Mouse (Mus musculus): ENCODE data around the gene Bbx. TPM values are rescaled to one million over a fixed set of nuclear protein-coding genes. Genes with fewer than 3 reads are reported as not detected.
A peak's percentile ranks its signal among the peaks of the same experiment; 100 is the strongest.

Gene Bbx
- total RNA-seq (2021): 10 to 100 TPM; 14.6 to 15.0 TPM
- long read RNA-seq, experiment 1, partial matches to known transcripts: 1 of 2 reads
- long read RNA-seq, experiment 1, other reads (novel, unspliced or antisense): 1 of 2 reads
- long read RNA-seq, experiment 2, partial matches to known transcripts: 0 of 1 reads
- long read RNA-seq, experiment 2, other reads (novel, unspliced or antisense): 1 of 1 reads

- DNase-seq: peak; percentile 98 to 100
Measured at GRCm38 (mm10) chr16:50432062-50432878, at the start of gene Bbx. TSS of gene Bbx (minus strand) at chr16:50432390.

GRCm38 (mm10) chr16:50481892-50482291 is 49.7 kb upstream of the Bbx start:
- DNase-seq: no peak

GRCm38 (mm10) chr16:50481341-50481740 is 49.2 kb upstream of the Bbx start:
- DNase-seq: no peak

GRCm38 (mm10) chr16:50478695-50479094 is 46.5 kb upstream of the Bbx start:
- no peak for DNase-seq

GRCm38 (mm10) chr16:50477628-50478027 is 45.4 kb upstream of the Bbx start:
- no peak for DNase-seq

GRCm38 (mm10) chr16:50462226-50462870 is 30.2 kb upstream of the Bbx start:
- no peak for DNase-seq

- no peak for DNase-seq
Measured at GRCm38 (mm10) chr16:50459146-50459545, 27.0 kb upstream of the Bbx start.

- no peak for DNase-seq
Measured at GRCm38 (mm10) chr16:50456053-50456452, 23.9 kb upstream of the Bbx start.

GRCm38 (mm10) chr16:50449086-50449485 is 16.9 kb upstream of the Bbx start:
- DNase-seq: no peak

- no peak for DNase-seq
Measured at GRCm38 (mm10) chr16:50445014-50445413, 12.8 kb upstream of the Bbx start.

GRCm38 (mm10) chr16:50438816-50439215 is 6.6 kb upstream of the Bbx start:
- no peak for DNase-seq

GRCm38 (mm10) chr16:50437788-50438187 is 5.6 kb upstream of the Bbx start:
- DNase-seq: no peak

GRCm38 (mm10) chr16:50437331-50437730 is 5.1 kb upstream of the Bbx start:
- no peak for DNase-seq

GRCm38 (mm10) chr16:50431011-50431981 is 894 bp downstream of the Bbx start:
- DNase-seq: peak; percentile 55 to 75

GRCm38 (mm10) chr16:50430515-50430877 is 1.7 kb downstream of the Bbx start:
- no peak for DNase-seq

GRCm38 (mm10) chr16:50429692-50430514 is 2.3 kb downstream of the Bbx start:
- DNase-seq: peak; percentile 43 to 59

- DNase-seq: peak in 1 of 2 experiments; percentile 24
Measured at GRCm38 (mm10) chr16:50428871-50429691, 3.1 kb downstream of the Bbx start.

GRCm38 (mm10) chr16:50420130-50420529 is 12.1 kb downstream of the Bbx start:
- peak in 1 of 2 experiments; percentile 15 for DNase-seq

- DNase-seq: no peak
Measured at GRCm38 (mm10) chr16:50415406-50415805, 16.8 kb downstream of the Bbx start.

GRCm38 (mm10) chr16:50402851-50403250 is 29.3 kb downstream of the Bbx start:
- peak in 1 of 2 experiments; percentile 7 for DNase-seq

Measured in heart, adult 18-20 months (tissue).